Mouse (Mus musculus) embryonic facial prominence, embryonic 15.5 days (tissue): Measurements from ENCODE around the gene Nupl2. TPM values are rescaled to one million over a fixed set of nuclear protein-coding genes. Genes with fewer than 3 reads are reported as not detected.

Experiments used
- ATAC-seq: fragments of 200-750 bp; cut with Nextera tagmentation; 2 replicates; pipeline ENCODE4 v1.8.0; 2017; ENCODE audit warnings: low read depth, moderate TSS enrichment; ENCODE audit not compliant: insufficient number of reproducible peaks, low FRiP score, low TSS enrichment
- H3K27ac ChIP-seq: fragments of 300-500 bp; sonication (generic); replicated peaks from 2 replicates; pipeline ENCODE4 v1.5.1; 2015; ENCODE audit warnings: mild to moderate bottlenecking, inconsistent platforms
- H3K27me3 ChIP-seq: fragments of 300-500 bp; sonication (generic); 2 replicates; pipeline ENCODE4 v1.6.1; 2015; ENCODE audit warnings: inconsistent platforms
- H3K36me3 ChIP-seq: fragments of 300-500 bp; sonication (generic); 2 replicates; pipeline ENCODE4 v1.6.1; 2015; ENCODE audit warnings: mild to moderate bottlenecking, inconsistent platforms
- H3K4me1 ChIP-seq: fragments of 300-500 bp; sonication (generic); 2 replicates; pipeline ENCODE4 v1.6.1; 2015; ENCODE audit warnings: inconsistent platforms
- H3K4me2 ChIP-seq: fragments of 300-500 bp; sonication (generic); replicated peaks from 2 replicates; pipeline ENCODE4 v1.6.1; 2015; ENCODE audit warnings: mild to moderate bottlenecking, inconsistent platforms
- H3K4me3 ChIP-seq: fragments of 300-500 bp; sonication (generic); replicated peaks from 2 replicates; pipeline ENCODE4 v1.5.1; 2015; ENCODE audit warnings: mild to moderate bottlenecking, inconsistent platforms
- H3K9ac ChIP-seq: fragments of 300-500 bp; sonication (generic); 2 replicates; pipeline ENCODE4 v1.6.1; 2015; ENCODE audit warnings: inconsistent platforms
- H3K9me3 ChIP-seq: fragments of 300-500 bp; sonication (generic); replicated peaks from 2 replicates; pipeline ENCODE4 v1.6.1; 2016; ENCODE audit warnings: inconsistent platforms
- WGBS: fragments of 180-500 bp; shearing (Covaris S2); methylation state at CpG from one replicate; pipeline ENCODE4 v1.1.7; 2015; 5-methylcytosine and 5-hydroxymethylcytosine counted together
- polyA plus RNA-seq: library from polyadenylated mRNA; unstranded; fragments of >200 nt; fragmentation: Nextera tagmentation; extraction: Ambion mirVana; gene quantifications from 2 replicates; pipeline ENCODE4 v1.2.1, GENCODE M21; 2015

The Nupl2 gene
- polyA plus RNA-seq, 1 experiment from 2014 or later: 15.7 TPM

GRCm38 (mm10) chr5:24172092-24172491 is 7.3 kb downstream of the Nupl2 start:
- Histone ChIP-seq H3K9ac (no peak overlapping the region), H3K27ac (no peak overlapping the region), H3K36me3 (peaks cover 30% of the 10 kb centered on the region), H3K27me3 (no peaks in the 10 kb centered on the region), H3K4me1 (no peaks in the 10 kb centered on the region), H3K9me3 (no peaks in the 10 kb centered on the region), H3K4me3 (no peak overlapping the region), H3K4me2 (no peak overlapping the region)
- no peak for ATAC-seq

GRCm38 (mm10) chr5:24181514-24182295 is 16.9 kb downstream of the Nupl2 start:
- 90% methylated on average over 16 of the region's 16 CpGs for WGBS
- H3K27me3 ChIP-seq: no peaks in the 10 kb centered on the region
- no peak overlapping the region for H3K4me3 ChIP-seq
- H3K27ac ChIP-seq: no peak overlapping the region
- ATAC-seq: no peak
- H3K36me3 ChIP-seq: peaks cover 44% of the 10 kb centered on the region
- no peaks in the 10 kb centered on the region for H3K9me3 ChIP-seq
- H3K9ac ChIP-seq: no peak overlapping the region
- H3K4me2 ChIP-seq: no peak overlapping the region
- H3K4me1 ChIP-seq: no peaks in the 10 kb centered on the region

GRCm38 (mm10) chr5:24182296-24182734 is 17.6 kb downstream of the Nupl2 start:
- Histone ChIP-seq H3K9me3 (no peaks in the 10 kb centered on the region), H3K4me1 (no peaks in the 10 kb centered on the region), H3K9ac (no peak overlapping the region), H3K4me3 (no peak overlapping the region), H3K27ac (no peak overlapping the region), H3K4me2 (no peak overlapping the region), H3K36me3 (peaks cover 40% of the 10 kb centered on the region), H3K27me3 (no peaks in the 10 kb centered on the region)
- WGBS: 95% methylated on average over 9 of the region's 9 CpGs
- ATAC-seq: no peak

GRCm38 (mm10) chr5:24183096-24183495 is 18.3 kb downstream of the Nupl2 start:
- Histone ChIP-seq H3K4me2 (no peak overlapping the region), H3K27me3 (no peaks in the 10 kb centered on the region), H3K36me3 (peaks cover 34% of the 10 kb centered on the region), H3K9ac (no peak overlapping the region), H3K4me1 (no peaks in the 10 kb centered on the region), H3K9me3 (no peaks in the 10 kb centered on the region), H3K4me3 (no peak overlapping the region), H3K27ac (no peak overlapping the region)
- 90% methylated on average over 6 of the region's 6 CpGs for WGBS
- ATAC-seq: no peak

- Histone ChIP-seq H3K4me1 (no peaks in the 10 kb centered on the region), H3K4me3 (no peak overlapping the region), H3K9ac (no peak overlapping the region), H3K36me3 (peaks cover 30% of the 10 kb centered on the region), H3K9me3 (no peaks in the 10 kb centered on the region), H3K4me2 (no peak overlapping the region), H3K27ac (no peak overlapping the region), H3K27me3 (no peaks in the 10 kb centered on the region)
- ATAC-seq: no peak
- WGBS: 86% methylated on average over 5 of the region's 5 CpGs
Observed at GRCm38 (mm10) chr5:24184011-24184410, 19.2 kb downstream of the Nupl2 start.

- Histone ChIP-seq H3K4me2 (no peak overlapping the region), H3K36me3 (peaks cover 9% of the 10 kb centered on the region; the same call in 1 of the 2 replicates), H3K4me3 (no peak overlapping the region), H3K9ac (no peak overlapping the region), H3K9me3 (no peaks in the 10 kb centered on the region), H3K27me3 (no peaks in the 10 kb centered on the region), H3K27ac (no peak overlapping the region), H3K4me1 (no peaks in the 10 kb centered on the region)
- 70% methylated on average over 4 of the region's 4 CpGs for WGBS
- no peak for ATAC-seq
Observed at GRCm38 (mm10) chr5:24188476-24188875, 23.7 kb downstream of the Nupl2 start.

- H3K27ac ChIP-seq: no peak overlapping the region
Observed at GRCm38 (mm10) chr5:24191821-24192220, 27.1 kb downstream of the Nupl2 start.

GRCm38 (mm10) chr5:24201006-24201405 is 36.2 kb downstream of the Nupl2 start:
- Histone ChIP-seq H3K9ac (no peak overlapping the region), H3K9me3 (no peaks in the 10 kb centered on the region), H3K27me3 (no peaks in the 10 kb centered on the region), H3K27ac (no peak overlapping the region), H3K4me2 (no peak overlapping the region), H3K4me1 (no peaks in the 10 kb centered on the region), H3K4me3 (no peak overlapping the region), H3K36me3 (no peaks in the 10 kb centered on the region)
- ATAC-seq: no peak
- WGBS: 73% methylated on average over 4 of the region's 4 CpGs

More at GRCm38 (mm10) chr5:24191821-24192220, 27.1 kb downstream of the Nupl2 start:
- 84% methylated on average over 2 of the region's 2 CpGs for WGBS
- H3K36me3 ChIP-seq: no peaks in the 10 kb centered on the region
- H3K4me1 ChIP-seq: no peaks in the 10 kb centered on the region
- no peak overlapping the region for H3K4me2 ChIP-seq
- H3K9ac ChIP-seq: no peak overlapping the region
- no peaks in the 10 kb centered on the region for H3K27me3 ChIP-seq
- no peaks in the 10 kb centered on the region for H3K9me3 ChIP-seq
- H3K4me3 ChIP-seq: no peak overlapping the region
- ATAC-seq: no peak

GRCm38 (mm10) chr5:24202492-24202891 is 37.7 kb downstream of the Nupl2 start:
- H3K36me3 ChIP-seq: no peaks in the 10 kb centered on the region
- H3K4me2 ChIP-seq: no peak overlapping the region
- no peaks in the 10 kb centered on the region for H3K27me3 ChIP-seq
- ATAC-seq: no peak
- 67% methylated on average over 5 of the region's 5 CpGs for WGBS
- H3K4me3 ChIP-seq: no peak overlapping the region
- no peak overlapping the region for H3K27ac ChIP-seq
- no peaks in the 10 kb centered on the region for H3K9me3 ChIP-seq
- no peaks in the 10 kb centered on the region for H3K4me1 ChIP-seq
- no peak overlapping the region for H3K9ac ChIP-seq

- Histone ChIP-seq H3K4me1 (no peaks in the 10 kb centered on the region), H3K9ac (no peak overlapping the region), H3K4me3 (no peak overlapping the region), H3K27ac (no peak overlapping the region), H3K27me3 (no peaks in the 10 kb centered on the region), H3K4me2 (no peak overlapping the region), H3K9me3 (no peaks in the 10 kb centered on the region), H3K36me3 (no peaks in the 10 kb centered on the region)
- no peak for ATAC-seq
- WGBS: 73% methylated on average over 5 of the region's 5 CpGs
Observed at GRCm38 (mm10) chr5:24203266-24203665, 38.5 kb downstream of the Nupl2 start.

- Histone ChIP-seq H3K9ac (no peak overlapping the region), H3K27ac (no peak overlapping the region), H3K4me3 (no peak overlapping the region), H3K9me3 (no peaks in the 10 kb centered on the region), H3K4me2 (no peak overlapping the region), H3K27me3 (no peaks in the 10 kb centered on the region), H3K36me3 (no peaks in the 10 kb centered on the region), H3K4me1 (no peaks in the 10 kb centered on the region)
- 59% methylated on average over 10 of the region's 10 CpGs for WGBS
- no peak for ATAC-seq
Observed at GRCm38 (mm10) chr5:24207965-24208364, 43.2 kb downstream of the Nupl2 start.

GRCm38 (mm10) chr5:24208505-24208904 is 43.7 kb downstream of the Nupl2 start:
- Histone ChIP-seq H3K4me1 (no peaks in the 10 kb centered on the region), H3K27ac (no peak overlapping the region), H3K4me2 (no peak overlapping the region), H3K9me3 (no peaks in the 10 kb centered on the region), H3K36me3 (no peaks in the 10 kb centered on the region), H3K27me3 (no peaks in the 10 kb centered on the region), H3K9ac (no peak overlapping the region), H3K4me3 (no peak overlapping the region)
- WGBS: 92% methylated on average over 5 of the region's 5 CpGs
- no peak for ATAC-seq
